Mouse (Mus musculus) stomach, embryonic 14.5 days (tissue): ENCODE data around the gene Ccdc47. TPM values are rescaled to one million over a fixed set of nuclear protein-coding genes. Genes with fewer than 3 reads are reported as not detected.

Experiments used
- ATAC-seq: fragments of 200-750 bp; cut with Nextera tagmentation; 2 replicates; pipeline ENCODE4 v1.8.0; 2017; ENCODE audit warnings: low read depth, moderate TSS enrichment; ENCODE audit not compliant: insufficient number of reproducible peaks, insufficient read depth, low FRiP score
- H3K27ac ChIP-seq: fragments of 300-500 bp; sonication (generic); 2 replicates; pipeline ENCODE4 v1.5.1; 2014; ENCODE audit warnings: mild to moderate bottlenecking, low read length, moderate library complexity, mixed read lengths
- H3K27me3 ChIP-seq: fragments of 300-500 bp; sonication (generic); 2 replicates; pipeline ENCODE4 v1.6.1; 2014; ENCODE audit warnings: low read length, control low read depth, mixed read lengths; ENCODE audit not compliant: control insufficient read depth, insufficient read depth
- H3K36me3 ChIP-seq: fragments of 300-500 bp; sonication (generic); 2 replicates; pipeline ENCODE4 v1.6.1; 2014; ENCODE audit warnings: mild to moderate bottlenecking, control low read depth, low read length, moderate library complexity, mixed read lengths; ENCODE audit not compliant: control insufficient read depth, insufficient read depth
- H3K4me1 ChIP-seq: fragments of 300-500 bp; sonication (generic); 2 replicates; pipeline ENCODE4 v1.6.1; 2014; ENCODE audit warnings: low read length, control low read depth, mixed read lengths; ENCODE audit not compliant: control insufficient read depth, insufficient read depth
- H3K4me2 ChIP-seq: fragments of 300-500 bp; sonication (generic); replicated peaks from 2 replicates; pipeline ENCODE4 v1.6.1; 2014; ENCODE audit warnings: low read depth, low read length, control low read depth
- H3K4me3 ChIP-seq: fragments of 300-500 bp; sonication (generic); 2 replicates; pipeline ENCODE4 v1.5.1; 2014; ENCODE audit warnings: low read depth, low read length, control low read depth
- H3K9ac ChIP-seq: fragments of 300-500 bp; sonication (generic); replicated peaks from 2 replicates; pipeline ENCODE4 v1.6.1; 2014; ENCODE audit warnings: low read depth, mild to moderate bottlenecking, control low read depth, low read length, moderate library complexity, mixed read lengths
- H3K9me3 ChIP-seq: fragments of 300-500 bp; sonication (generic); 2 replicates; pipeline ENCODE4 v1.6.1; 2016; ENCODE audit warnings: low read depth, low read length, control low read depth; ENCODE audit not compliant: control insufficient read depth
- WGBS: fragments of 180-500 bp; shearing (Covaris S2); extraction: QIAGEN DNeasy Blood & Tissue Kit; methylation state at CpG from one replicate; pipeline ENCODE4 v1.1.7; 2014; 5-methylcytosine and 5-hydroxymethylcytosine counted together
- polyA plus RNA-seq: library from polyadenylated mRNA; unstranded; fragments of >200 nt; fragmentation: Nextera tagmentation; extraction: Ambion mirVana; gene quantifications from 2 replicates; pipeline ENCODE4 v1.2.1, GENCODE M21; 2014

Ccdc47 gene
- polyA plus RNA-seq, 1 experiment from 2014 or later = 60.2 TPM

- Histone ChIP-seq H3K4me2 (no peak overlapping the region), H3K27me3 (no peaks in the 10 kb centered on the region), H3K9me3 (no peaks in the 10 kb centered on the region), H3K4me3 (no peak overlapping the region), H3K9ac (no peak overlapping the region), H3K27ac (no peak overlapping the region), H3K4me1 (peaks cover 17% of the 10 kb centered on the region), H3K36me3 (peaks cover 16% of the 10 kb centered on the region)
- 70% methylated on average over 2 of the region's 2 CpGs for WGBS
- no peak for ATAC-seq
These were observed 53.9 kb downstream of the Ccdc47 start for GRCm38 (mm10) chr11:106162237-106162636.

GRCm38 (mm10) chr11:106160841-106161721 is 55.1 kb downstream of the Ccdc47 start, which contains the start of the genes Gm10840 and Limd2:
Gene Gm10840, plus strand, starts transcription at chr11:106160850.
Gene Limd2, minus strand, starts transcription at chr11:106160860.
- Histone ChIP-seq H3K9me3 (no peaks in the 10 kb centered on the region), H3K4me2 (peak within 1 kb of the TSS; percentile 95), H3K4me3 (peak within 1 kb of the TSS; percentile 87), H3K27ac (peak within 1 kb of the TSS; percentile 97), H3K36me3 (peaks cover 27% of the 10 kb centered on the region), H3K4me1 (peaks cover 17% of the 10 kb centered on the region), H3K9ac (peak within 1 kb of the TSS; percentile 91), H3K27me3 (no peaks in the 10 kb centered on the region)
- WGBS = 31% methylated on average over 22 of the region's 22 CpGs
- no peak for ATAC-seq

- peaks cover 28% of the 10 kb centered on the region for H3K36me3 ChIP-seq
- ATAC-seq = peak; percentile 79
- no peaks in the 10 kb centered on the region for H3K9me3 ChIP-seq
- peak overlapping the region; percentile 97 for H3K27ac ChIP-seq
- H3K4me1 ChIP-seq = peaks cover 17% of the 10 kb centered on the region
- no peaks in the 10 kb centered on the region for H3K27me3 ChIP-seq
- peak overlapping the region; percentile 95 for H3K4me2 ChIP-seq
- under 1% methylated on average over 81 of the region's 106 CpGs for WGBS
- H3K9ac ChIP-seq = peak overlapping the region; percentile 91
- H3K4me3 ChIP-seq = peak overlapping the region; percentile 87
These were observed 56.0 kb downstream of the Ccdc47 start for GRCm38 (mm10) chr11:106159921-106160840.

- Histone ChIP-seq H3K27me3 (no peaks in the 10 kb centered on the region), H3K4me1 (peaks cover 17% of the 10 kb centered on the region), H3K4me3 (peak overlapping the region; percentile 87), H3K9ac (peak overlapping the region; percentile 91), H3K36me3 (peaks cover 36% of the 10 kb centered on the region), H3K4me2 (peak overlapping the region; percentile 95), H3K9me3 (no peaks in the 10 kb centered on the region), H3K27ac (peak overlapping the region; percentile 97)
- ATAC-seq = peak; percentile 40; the same call in 1 of the 2 replicates
- WGBS = 1% methylated on average over 19 of the region's 25 CpGs
These were observed 56.8 kb downstream of the Ccdc47 start for GRCm38 (mm10) chr11:106159216-106159920.

- Histone ChIP-seq H3K4me1 (peaks cover 17% of the 10 kb centered on the region), H3K36me3 (peaks cover 41% of the 10 kb centered on the region)
- ATAC-seq = no peak
These were observed 57.3 kb downstream of the Ccdc47 start for GRCm38 (mm10) chr11:106158930-106159215.

GRCm38 (mm10) chr11:106158081-106158929 is 57.8 kb downstream of the Ccdc47 start:
- Histone ChIP-seq H3K9me3 (no peaks in the 10 kb centered on the region), H3K4me2 (peak overlapping the region; percentile 95), H3K9ac (no peak overlapping the region; the same call in 1 of the 2 replicates), H3K4me3 (peak overlapping the region; percentile 87), H3K27me3 (no peaks in the 10 kb centered on the region), H3K27ac (peak overlapping the region; percentile 97), H3K36me3 (peaks cover 41% of the 10 kb centered on the region), H3K4me1 (peaks cover 17% of the 10 kb centered on the region)
- 70% methylated on average over 14 of the region's 14 CpGs for WGBS
- peak; percentile 1; the same call in 1 of the 2 replicates for ATAC-seq

More at GRCm38 (mm10) chr11:106158930-106159215, 57.3 kb downstream of the Ccdc47 start:
- Histone ChIP-seq H3K9ac (peak overlapping the region; percentile 91), H3K9me3 (no peaks in the 10 kb centered on the region), H3K27me3 (no peaks in the 10 kb centered on the region), H3K4me2 (peak overlapping the region; percentile 95), H3K4me3 (peak overlapping the region; percentile 87), H3K27ac (peak overlapping the region; percentile 97)
- WGBS = 33% methylated on average over 9 of the region's 9 CpGs

- WGBS = 85% methylated on average over 7 of the region's 7 CpGs
These were observed 59.0 kb downstream of the Ccdc47 start for GRCm38 (mm10) chr11:106157154-106157553.

More at GRCm38 (mm10) chr11:106157154-106157553, 59.0 kb downstream of the Ccdc47 start:
- peaks cover 48% of the 10 kb centered on the region for H3K36me3 ChIP-seq
- no peak overlapping the region for H3K4me3 ChIP-seq
- H3K9ac ChIP-seq = no peak overlapping the region
- no peak for ATAC-seq
- H3K4me1 ChIP-seq = peaks cover 17% of the 10 kb centered on the region
- H3K4me2 ChIP-seq = no peak overlapping the region
- H3K27me3 ChIP-seq = no peaks in the 10 kb centered on the region
- H3K27ac ChIP-seq = no peak overlapping the region
- no peaks in the 10 kb centered on the region for H3K9me3 ChIP-seq
